Mouse (Mus musculus): Measurements from ENCODE around the gene Uncx. TPM values are rescaled to one million over a fixed set of nuclear protein-coding genes. Genes with fewer than 3 reads are reported as not detected.

The Uncx gene
- total RNA-seq, 2 experiments from 2014 or later: not detected

DNA sequence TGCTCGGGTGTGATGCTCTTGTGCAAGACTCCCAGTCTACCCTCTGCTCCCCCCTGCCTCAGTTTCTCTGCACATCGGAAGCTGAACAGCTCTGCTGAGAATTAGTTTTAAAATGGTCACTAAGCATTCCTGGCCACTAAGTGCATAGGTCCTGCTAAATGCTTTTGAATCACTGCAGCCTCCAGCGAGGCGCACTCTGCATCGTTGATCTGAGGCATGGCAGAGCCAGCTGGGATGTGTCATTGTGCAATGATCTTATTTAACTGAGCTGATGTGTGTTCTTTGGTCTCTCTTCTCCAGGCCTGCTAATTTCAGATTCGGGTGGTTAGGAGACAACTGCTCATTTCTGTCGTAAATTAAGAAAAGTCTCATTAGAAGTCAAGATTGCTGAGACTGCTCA is 14.4 kb upstream of the Uncx start:
- no peak for TF ChIP-seq CTCF (conservative IDR thresholded peaks at IDR 0.05)
- no peak for DNase-seq (ENCODE audit: low spot score in 2 of 2)

GRCm38 (mm10) chr5:139535386-139535919 is 7.8 kb upstream of the Uncx start:
- Histone ChIP-seq H3K27ac (no peak overlapping the region), H3K4me3 (no peak overlapping the region)
- TF ChIP-seq CTCF (conservative IDR thresholded peaks at IDR 0.05): no peak
- no peak for DNase-seq (ENCODE audit: low spot score in 2 of 2)

More for the DNA sequence above, 14.4 kb upstream of the Uncx start:
- H3K27ac ChIP-seq: no peak overlapping the region
- H3K4me3 ChIP-seq: no peak overlapping the region

DNA sequence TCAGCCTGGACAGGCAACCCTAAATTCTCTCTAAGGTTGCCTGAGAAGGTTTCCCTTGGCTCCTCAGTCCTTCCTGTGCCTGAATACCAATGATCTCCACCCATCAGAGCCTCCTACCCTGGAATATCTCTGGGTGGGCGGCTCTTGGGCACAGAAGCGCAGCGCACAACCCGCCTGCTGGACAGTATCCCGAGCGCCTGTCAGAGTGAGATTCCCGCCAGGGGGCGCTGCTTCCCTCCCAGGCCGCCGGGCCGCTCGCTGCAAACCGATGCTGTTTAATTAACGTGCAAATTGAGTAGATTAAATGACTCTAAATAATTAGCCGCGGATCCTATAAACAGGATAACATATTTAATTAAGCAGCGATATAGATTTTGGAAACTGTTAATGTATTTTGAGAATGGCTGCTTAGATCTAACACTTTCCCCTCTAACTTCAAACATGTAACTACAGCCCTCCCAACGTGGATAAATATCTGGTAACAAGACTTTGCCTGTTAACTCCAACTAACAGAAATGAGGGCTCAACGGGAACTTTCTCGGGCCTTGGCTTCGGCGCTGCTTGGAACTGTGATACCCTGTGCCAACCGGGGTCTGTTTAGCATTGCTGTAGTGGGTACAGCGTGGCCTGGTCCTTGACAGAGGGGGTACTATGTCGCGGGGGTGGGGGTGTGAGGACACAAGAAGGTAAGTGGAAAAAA is 6.9 kb upstream of the Uncx start:
- peak; percentile 17 to 76 for DNase-seq (ENCODE audit: low spot score in 2 of 2)
- H3K4me3 ChIP-seq: no peak overlapping the region
- TF ChIP-seq CTCF (conservative IDR thresholded peaks at IDR 0.05): peak; percentile 97
- no peak overlapping the region for H3K27ac ChIP-seq

DNA sequence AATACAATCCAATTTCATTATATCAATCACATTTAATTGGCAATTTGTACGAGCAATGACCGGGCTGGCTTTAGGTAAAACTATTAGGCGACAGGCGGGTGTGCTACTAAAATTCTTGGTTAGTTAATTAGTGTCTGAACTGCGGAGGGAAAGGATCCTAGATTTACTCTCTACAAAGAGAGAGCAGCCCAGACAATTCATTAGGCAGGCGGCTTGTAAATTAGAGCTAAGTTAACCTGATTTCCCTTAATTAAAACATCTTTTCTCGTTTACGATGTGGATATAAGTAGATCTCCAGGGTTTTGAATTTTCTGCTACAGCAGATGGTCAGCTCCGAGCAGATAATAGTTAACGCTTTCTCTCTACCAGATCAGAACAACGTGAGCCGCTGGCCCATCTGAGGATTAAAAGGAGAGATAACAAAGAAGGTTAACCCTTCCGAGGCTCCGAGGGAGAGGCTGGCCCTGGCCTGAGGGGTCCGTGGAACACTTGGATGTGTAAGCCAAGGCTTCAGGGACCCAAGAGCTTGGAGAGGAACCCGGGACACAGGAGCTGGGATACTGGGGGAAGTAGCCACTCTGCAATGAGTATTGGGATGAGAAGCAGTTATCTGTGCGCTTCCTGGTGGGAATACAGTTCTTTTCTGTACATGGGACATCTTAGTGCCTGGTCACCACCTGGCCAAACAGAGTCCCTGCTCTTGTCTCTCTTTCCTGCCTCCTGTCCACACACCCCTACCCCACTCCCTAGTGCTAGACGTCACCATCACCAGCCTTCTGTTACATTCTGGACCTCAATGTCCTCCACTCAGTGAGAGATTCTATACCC is 6.2 kb upstream of the Uncx start:
- TF ChIP-seq CTCF (conservative IDR thresholded peaks at IDR 0.05): no peak
- H3K27ac ChIP-seq: no peak overlapping the region
- no peak for DNase-seq (ENCODE audit: low spot score in 2 of 2)

GRCm38 (mm10) chr5:139537739-139538135 is 5.6 kb upstream of the Uncx start:
- Histone ChIP-seq H3K4me3 (no peak overlapping the region), H3K27ac (no peak overlapping the region)
- no peak for TF ChIP-seq CTCF (conservative IDR thresholded peaks at IDR 0.05)
- no peak for DNase-seq (ENCODE audit: low spot score in 2 of 2)

More for the DNA sequence above, 6.2 kb upstream of the Uncx start:
- no peak overlapping the region for H3K4me3 ChIP-seq

DNA sequence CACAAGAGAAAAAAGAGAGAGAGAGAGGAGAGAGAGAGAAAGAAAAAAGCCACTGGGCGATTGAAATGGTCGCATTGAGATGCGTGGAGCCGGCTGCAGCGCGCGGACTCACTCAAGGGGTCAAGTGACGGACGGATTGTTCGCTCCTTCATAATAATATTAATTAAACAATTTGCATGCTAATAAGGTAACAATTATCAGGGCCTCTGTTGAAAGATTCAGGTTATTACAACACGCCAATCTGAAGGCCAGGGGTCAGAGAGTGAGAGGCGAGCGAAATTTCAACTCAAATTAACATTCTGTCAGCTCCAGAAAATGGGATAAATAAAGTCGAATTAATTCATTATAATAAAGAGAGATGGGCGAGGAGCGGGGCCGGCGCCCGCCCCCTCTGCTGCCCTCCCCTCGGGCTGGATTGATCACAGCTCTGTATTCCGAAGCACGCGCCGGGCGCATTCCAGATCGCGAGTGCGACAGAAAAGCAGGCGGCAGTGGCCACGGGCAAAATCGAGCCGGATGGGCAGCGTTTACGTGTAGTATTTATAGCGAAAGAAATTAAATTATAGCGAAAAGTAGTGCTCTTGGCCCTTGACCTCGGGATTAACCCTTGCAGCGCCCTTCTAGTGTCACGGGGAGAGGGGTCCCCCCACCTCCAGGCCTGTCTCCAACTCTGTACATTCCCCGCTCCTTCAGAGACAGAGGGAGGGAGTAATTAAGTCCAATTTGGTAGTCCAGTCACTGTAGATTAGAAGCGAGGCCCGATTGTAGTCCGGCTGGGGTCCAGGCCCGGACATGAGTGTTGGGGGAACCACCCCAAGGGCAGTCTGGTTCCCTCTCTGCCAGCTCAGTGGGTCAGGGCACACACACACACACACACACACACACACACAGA is 1.9 kb upstream of the Uncx start:
- Histone ChIP-seq H3K4me3 (no peak overlapping the region), H3K27ac (no peak overlapping the region)
- DNase-seq (ENCODE audit: low spot score in 2 of 2): no peak
- no peak for TF ChIP-seq CTCF (conservative IDR thresholded peaks at IDR 0.05)

DNA sequence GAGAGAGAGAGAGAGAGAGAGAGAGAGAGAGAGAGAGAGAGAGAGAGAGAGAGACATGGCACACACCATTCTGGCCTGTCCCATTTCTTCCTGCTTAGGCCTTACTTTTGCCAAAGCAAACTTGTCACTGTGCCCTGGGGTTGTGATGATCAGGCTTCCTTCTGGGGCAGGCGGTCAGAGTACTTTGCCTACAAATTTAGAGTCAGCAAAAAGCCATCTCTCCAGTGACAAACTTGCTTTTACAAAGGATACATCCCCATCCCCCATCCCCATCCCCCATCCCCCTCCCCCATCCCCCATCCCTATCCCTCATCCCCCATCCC is 1.3 kb upstream of the Uncx start:
- DNase-seq (ENCODE audit: low spot score in 2 of 2): no peak
- Histone ChIP-seq H3K4me3 (no peak overlapping the region), H3K27ac (no peak overlapping the region)
- no peak for TF ChIP-seq CTCF (conservative IDR thresholded peaks at IDR 0.05)

- H3K27ac ChIP-seq: no peak overlapping the region
- TF ChIP-seq CTCF (conservative IDR thresholded peaks at IDR 0.05): no peak
- no peak overlapping the region for H3K4me3 ChIP-seq
- no peak for DNase-seq (ENCODE audit: low spot score in 2 of 2)
Measured at GRCm38 (mm10) chr5:139542556-139542955, 738 bp upstream of the Uncx start.

DNA sequence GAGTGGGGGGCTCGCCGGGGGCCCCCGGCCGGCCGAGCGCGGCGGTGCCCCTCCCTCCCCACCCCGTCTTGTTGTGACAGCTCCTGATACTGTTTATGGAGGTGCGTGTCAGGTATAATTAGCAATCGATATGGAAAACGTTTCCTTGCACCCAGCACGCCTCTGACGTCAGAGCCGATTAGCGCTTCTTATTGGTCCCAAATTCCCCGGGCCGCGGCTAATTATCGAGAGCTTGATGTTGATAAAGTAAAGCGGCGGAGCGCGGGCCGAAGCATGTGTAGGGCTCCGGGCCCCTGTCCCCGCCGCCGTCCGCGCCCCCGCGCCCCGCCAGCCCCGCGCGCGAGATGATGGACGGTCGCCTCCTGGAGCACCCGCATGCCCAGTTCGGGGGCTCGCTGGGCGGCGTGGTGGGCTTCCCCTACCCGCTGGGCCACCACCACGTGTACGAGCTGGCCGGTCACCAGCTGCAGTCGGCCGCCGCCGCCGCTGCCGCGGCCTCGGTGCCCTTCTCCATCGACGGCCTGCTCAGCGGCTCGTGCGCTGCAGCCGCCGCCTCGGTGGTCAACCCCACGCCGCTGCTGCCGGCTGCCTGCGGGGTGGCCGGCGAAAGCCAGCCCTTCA is 466 bp downstream of the Uncx start:
- no peak overlapping the region for H3K27ac ChIP-seq
- TF ChIP-seq CTCF (conservative IDR thresholded peaks at IDR 0.05): no peak
- DNase-seq (ENCODE audit: low spot score in 2 of 2): no peak
- H3K4me3 ChIP-seq: no peak overlapping the region

GRCm38 (mm10) chr5:139544271-139545135 is 1.2 kb downstream of the Uncx start:
- no peak overlapping the region for H3K4me3 ChIP-seq
- no peak overlapping the region for H3K27ac ChIP-seq
- DNase-seq (ENCODE audit: low spot score in 2 of 2): no peak
- no peak for TF ChIP-seq CTCF (conservative IDR thresholded peaks at IDR 0.05)

GRCm38 (mm10) chr5:139545221-139545620 is 1.9 kb downstream of the Uncx start:
- no peak for DNase-seq (ENCODE audit: low spot score in 2 of 2)
- Histone ChIP-seq H3K4me3 (no peak overlapping the region), H3K27ac (no peak overlapping the region)
- TF ChIP-seq CTCF (conservative IDR thresholded peaks at IDR 0.05): no peak
